Mouse (Mus musculus) cerebellum, adult 8-10 months (tissue): ENCODE results near the gene Map7d3.
A peak's percentile ranks its signal among the peaks of the same experiment; 100 is the strongest.

Source experiments
- DNase-seq: peaks from one replicate; pipeline ENCODE4 v3.0.0; 2022

The Map7d3 gene

GRCm38 (mm10) chrX:56821765-56822603 lies at the start of gene Map7d3:
Gene Map7d3 (minus strand): TSS chrX:56822326.
- DNase-seq: no peak

- no peak for DNase-seq
Observed at GRCm38 (mm10) chrX:56869863-56870262, 47.7 kb upstream of the Map7d3 start, which contains the start of gene Adgrg4. Gene Adgrg4 (plus strand): TSS chrX:56870163.

- DNase-seq: no peak
Observed at GRCm38 (mm10) chrX:56841255-56841654, 19.1 kb upstream of the Map7d3 start.

- peak; percentile 26 for DNase-seq
Observed at GRCm38 (mm10) chrX:56839369-56839768, 17.2 kb upstream of the Map7d3 start.

- DNase-seq: no peak
Observed at GRCm38 (mm10) chrX:56835842-56836241, 13.7 kb upstream of the Map7d3 start.

- DNase-seq: no peak
Observed at GRCm38 (mm10) chrX:56827492-56827891, 5.4 kb upstream of the Map7d3 start.

- peak; percentile 53 for DNase-seq
Observed at GRCm38 (mm10) chrX:56791268-56791667, 30.9 kb downstream of the Map7d3 start.

GRCm38 (mm10) chrX:56790591-56790990 lies 31.5 kb downstream of the Map7d3 start:
- DNase-seq: no peak

- no peak for DNase-seq
Observed at GRCm38 (mm10) chrX:56787486-56787885, 34.6 kb downstream of the Map7d3 start.

GRCm38 (mm10) chrX:56786281-56787061 lies 35.7 kb downstream of the Map7d3 start:
- DNase-seq: no peak

- DNase-seq: no peak
Observed at GRCm38 (mm10) chrX:56773329-56773728, 48.8 kb downstream of the Map7d3 start.

- no peak for DNase-seq
Observed at GRCm38 (mm10) chrX:56771751-56772150, 50.4 kb downstream of the Map7d3 start.

- DNase-seq: no peak
Observed at GRCm38 (mm10) chrX:56769838-56770237, 52.3 kb downstream of the Map7d3 start.

- DNase-seq: no peak
Observed at GRCm38 (mm10) chrX:56760257-56760760, 61.8 kb downstream of the Map7d3 start.

- no peak for DNase-seq
Observed at GRCm38 (mm10) chrX:56756352-56756751, 65.8 kb downstream of the Map7d3 start.

GRCm38 (mm10) chrX:56755646-56756045 lies 66.5 kb downstream of the Map7d3 start:
- DNase-seq: peak; percentile 29

- peak; percentile 37 for DNase-seq
Observed at GRCm38 (mm10) chrX:56753317-56754289, 68.5 kb downstream of the Map7d3 start.

- DNase-seq: no peak
Observed at GRCm38 (mm10) chrX:56752144-56752543, 70.0 kb downstream of the Map7d3 start.

- no peak for DNase-seq
Observed at GRCm38 (mm10) chrX:56751536-56751935, 70.6 kb downstream of the Map7d3 start.
